Mouse (Mus musculus): ENCODE data around the gene Hand1.

GRCm38 (mm10) chr11:57847396-57847795 is 14.8 kb upstream of the Hand1 start:
- TF ChIP-seq CTCF (IDR thresholded peaks at IDR 0.05; ENCODE audit: low read depth), result no peak
- no peak for TF ChIP-seq EP300 (IDR thresholded peaks at IDR 0.05; ENCODE audit: low read depth)

All from liver, postnatal 0 days (tissue).